ENCODE assay signal across 8 mouse cellular contexts in the genomic region with DNA sequence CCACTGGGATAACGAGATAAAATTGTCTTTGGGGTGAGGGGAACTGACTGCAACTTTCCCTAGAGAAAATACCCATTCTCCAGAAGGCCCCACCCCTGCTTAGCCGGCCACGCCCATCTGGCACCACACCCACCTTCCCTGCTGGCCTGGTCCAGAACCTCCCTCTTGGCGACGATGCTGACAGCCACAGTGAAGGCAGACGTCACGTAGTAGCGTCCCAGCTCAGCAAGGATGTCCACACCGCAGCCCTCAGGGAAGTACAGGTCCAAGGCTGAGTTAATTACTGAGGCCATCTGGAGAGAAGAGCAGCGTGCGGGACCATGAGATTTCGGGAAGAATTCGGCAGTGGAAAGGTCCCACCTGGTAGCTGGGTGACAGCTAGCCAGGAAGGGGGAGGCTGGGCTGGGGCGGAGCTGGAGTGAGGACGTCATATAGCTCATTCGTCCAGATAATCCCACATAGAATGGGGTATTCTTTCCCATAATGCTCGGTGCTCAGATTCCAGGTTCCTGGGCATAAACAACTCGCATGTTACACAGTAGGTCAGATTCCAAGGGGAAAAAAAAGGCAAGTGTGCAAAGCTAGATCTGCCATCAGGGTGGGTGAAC. TPM values are rescaled to one million over a fixed set of nuclear protein-coding genes. Genes with fewer than 3 reads are reported as not detected.
A peak's percentile ranks its signal among the peaks of the same experiment; 100 is the strongest.
DNase-seq lines count a peak whose midpoint lies in the region; ATAC-seq and TF ChIP-seq lines count a peak whose summit lies in the region.

No protein-coding gene starts in this region.

- peaks cover 88% of the 10 kb centered on the region for H3K4me1 ChIP-seq in E14TG2a.4 (replicated peaks; ENCODE audit: low read depth, low read length)
- H3K4me1 ChIP-seq in embryonic facial prominence, embryonic 15.5 days: peaks cover 22% of the 10 kb centered on the region
- peaks cover 33% of the 10 kb centered on the region for H3K4me1 ChIP-seq in liver, embryonic 13.5 days (replicated peaks)

- H3K27me3 ChIP-seq in E14TG2a.4 (ENCODE audit: insufficient read depth, low read length): peaks cover 10% of the 10 kb centered on the region; the same call in 1 of the 2 replicates
- no peaks in the 10 kb centered on the region for H3K27me3 ChIP-seq in embryonic facial prominence, embryonic 15.5 days
- H3K27me3 ChIP-seq in liver, embryonic 13.5 days: peaks cover 12% of the 10 kb centered on the region; the same call in 1 of the 2 replicates

- 0 out of 2 replicates have a peak, but pooled peaks cover 9% of the 10 kb centered on the region for H3K36me3 ChIP-seq in E14TG2a.4 (ENCODE audit: insufficient read depth, low read length)
- H3K36me3 ChIP-seq in embryonic facial prominence, embryonic 15.5 days: 0 out of 2 replicates have a peak, but pooled peaks cover 3% of the 10 kb centered on the region
- H3K36me3 ChIP-seq in liver, embryonic 13.5 days: no peaks in the 10 kb centered on the region

- peak; percentile 32 for DNase-seq in gastrocnemius, postnatal 14 days
- DNase-seq in gastrocnemius, postnatal 10 days: no peak
- DNase-seq in liver, embryonic 13.5 days: peak; percentile 38
- no peak for DNase-seq in layer of hippocampus, adult 8-10 months (ENCODE audit: low spot score in 2 of 2)
- DNase-seq in right cerebral cortex, postnatal 10 days (ENCODE audit: low spot score in 2 of 2): no peak

- peak overlapping the region; percentile 65 for H3K4me3 ChIP-seq in E14TG2a.4 (replicated peaks; ENCODE audit: low read length)
- no peak overlapping the region for H3K4me3 ChIP-seq in embryonic facial prominence, embryonic 15.5 days (replicated peaks)
- 0 out of 2 replicates have a peak overlapping the region, but pooled peaks have one; percentile 2 for H3K4me3 ChIP-seq in liver, embryonic 13.5 days (replicated peaks)

- no peak for TF ChIP-seq CTCF in E14TG2a.4 (conservative IDR thresholded peaks at IDR 0.05; ENCODE audit: low read length)

- no peaks in the 10 kb centered on the region for H3K9me3 ChIP-seq in E14TG2a.4 (ENCODE audit: low read length)
- no peaks in the 10 kb centered on the region for H3K9me3 ChIP-seq in embryonic facial prominence, embryonic 15.5 days (replicated peaks)
- no peaks in the 10 kb centered on the region for H3K9me3 ChIP-seq in liver, embryonic 13.5 days (replicated peaks)

- intact Hi-C loops in gastrocnemius, postnatal 14 days (cut with DNase I; ENCODE audit: low total_unique reads): no loop called here

- no peak overlapping the region for H3K9ac ChIP-seq in embryonic facial prominence, embryonic 15.5 days
- H3K9ac ChIP-seq in liver, embryonic 13.5 days: no peak overlapping the region

- no peak overlapping the region for H3K27ac ChIP-seq in embryonic facial prominence, embryonic 15.5 days (replicated peaks)
- no peak overlapping the region for H3K27ac ChIP-seq in liver, embryonic 13.5 days

- peak overlapping the region; percentile 15; the same call in 1 of the 2 replicates for H3K4me2 ChIP-seq in embryonic facial prominence, embryonic 15.5 days (replicated peaks)
- peak overlapping the region; percentile 31 for H3K4me2 ChIP-seq in liver, embryonic 13.5 days

- 17% methylated on average over 18 of the region's 18 CpGs for WGBS in embryonic facial prominence, embryonic 15.5 days
- WGBS in liver, embryonic 13.5 days (ENCODE audit: insufficient replicate concordance): 17% methylated on average over 18 of the region's 18 CpGs

- no peak for ATAC-seq in embryonic facial prominence, embryonic 15.5 days (ENCODE audit: insufficient number of reproducible peaks, low FRiP score, low TSS enrichment, low read depth)
- 0 out of 2 replicates have a peak, but pooled peaks have one; percentile 44 for ATAC-seq in liver, embryonic 13.5 days (ENCODE audit: low read depth)
- ATAC-seq in cerebellum, adult (ENCODE audit: insufficient number of reproducible peaks, low FRiP score, low TSS enrichment): no peak; the same call in 1 of the 2 replicates

RNA-seq across cellular contexts. Expression of a gene that starts 14.8 kb away (rescaled TPM):
- 1 to 10 TPM; 1.8 to 2.6 TPM for total RNA-seq in gastrocnemius, postnatal 14 days (2021)
- total RNA-seq in gastrocnemius, postnatal 10 days (2021): 1 to 10 TPM; 3.2 to 3.9 TPM
- 29.4 and 32.1 TPM in 2 replicates for polyA plus RNA-seq in embryonic facial prominence, embryonic 15.5 days (2015; fragmentation: Nextera tagmentation; extraction: Ambion mirVana)
- 0.93 and 1.2 TPM in 2 replicates for polyA plus RNA-seq in liver, embryonic 13.5 days (2015; fragmentation: Nextera tagmentation; extraction: Ambion mirVana)
- 10 to 100 TPM; 38.0 to 45.0 (median 43.4) TPM for total RNA-seq in layer of hippocampus, adult 8-10 months (2022)

RNA-seq across cellular contexts. Expression of a gene that starts 44.3 kb away (rescaled TPM):
- 10 to 100 TPM; 43.4 to 46.2 TPM for total RNA-seq in gastrocnemius, postnatal 14 days (2021)
- total RNA-seq in gastrocnemius, postnatal 10 days (2021): 10 to 100 TPM; 47.7 to 55.3 TPM
- 196 and 203 TPM in 2 replicates for polyA plus RNA-seq in embryonic facial prominence, embryonic 15.5 days (2015; fragmentation: Nextera tagmentation; extraction: Ambion mirVana)
- 182 and 189 TPM in 2 replicates for polyA plus RNA-seq in liver, embryonic 13.5 days (2015; fragmentation: Nextera tagmentation; extraction: Ambion mirVana)
- total RNA-seq in layer of hippocampus, adult 8-10 months (2022): 10 to 100 TPM; 26.3 to 32.0 (median 27.8) TPM

Comparison
In these comparisons a context has a peak if more than half of its experiments do, and no peak if none do; other contexts are left out.
1. DNase-seq: peak in gastrocnemius, postnatal 14 days (single experiment) and liver, embryonic 13.5 days (single experiment); none in gastrocnemius, postnatal 10 days (single experiment), layer of hippocampus, adult 8-10 months (0 of 2) and right cerebral cortex, postnatal 10 days (0 of 2).
2. RNA of a gene that starts 14.8 kb away (total RNA-seq): 38.0 to 45.0 TPM in layer of hippocampus, adult 8-10 months; 3.2 to 3.9 TPM in gastrocnemius, postnatal 10 days and 1.8 to 2.6 TPM in gastrocnemius, postnatal 14 days; every median in the first group is over 4 times any median in the second.